Mouse (Mus musculus) embryonic facial prominence, embryonic 15.5 days (tissue): Measurements from ENCODE around the gene Prg2. TPM values are rescaled to one million over a fixed set of nuclear protein-coding genes. Genes with fewer than 3 reads are reported as not detected.

ENCODE experiments used
- ATAC-seq: fragments of 200-750 bp; cut with Nextera tagmentation; 2 replicates; pipeline ENCODE4 v1.8.0; 2017; ENCODE audit warnings: low read depth, moderate TSS enrichment; ENCODE audit not compliant: insufficient number of reproducible peaks, low FRiP score, low TSS enrichment
- H3K27ac ChIP-seq: fragments of 300-500 bp; sonication (generic); replicated peaks from 2 replicates; pipeline ENCODE4 v1.5.1; 2015; ENCODE audit warnings: mild to moderate bottlenecking, inconsistent platforms
- H3K27me3 ChIP-seq: fragments of 300-500 bp; sonication (generic); 2 replicates; pipeline ENCODE4 v1.6.1; 2015; ENCODE audit warnings: inconsistent platforms
- H3K36me3 ChIP-seq: fragments of 300-500 bp; sonication (generic); 2 replicates; pipeline ENCODE4 v1.6.1; 2015; ENCODE audit warnings: mild to moderate bottlenecking, inconsistent platforms
- H3K4me1 ChIP-seq: fragments of 300-500 bp; sonication (generic); 2 replicates; pipeline ENCODE4 v1.6.1; 2015; ENCODE audit warnings: inconsistent platforms
- H3K4me2 ChIP-seq: fragments of 300-500 bp; sonication (generic); replicated peaks from 2 replicates; pipeline ENCODE4 v1.6.1; 2015; ENCODE audit warnings: mild to moderate bottlenecking, inconsistent platforms
- H3K4me3 ChIP-seq: fragments of 300-500 bp; sonication (generic); replicated peaks from 2 replicates; pipeline ENCODE4 v1.5.1; 2015; ENCODE audit warnings: mild to moderate bottlenecking, inconsistent platforms
- H3K9ac ChIP-seq: fragments of 300-500 bp; sonication (generic); 2 replicates; pipeline ENCODE4 v1.6.1; 2015; ENCODE audit warnings: inconsistent platforms
- H3K9me3 ChIP-seq: fragments of 300-500 bp; sonication (generic); replicated peaks from 2 replicates; pipeline ENCODE4 v1.6.1; 2016; ENCODE audit warnings: inconsistent platforms
- WGBS: fragments of 180-500 bp; shearing (Covaris S2); methylation state at CpG from one replicate; pipeline ENCODE4 v1.1.7; 2015; 5-methylcytosine and 5-hydroxymethylcytosine counted together
- polyA plus RNA-seq: library from polyadenylated mRNA; unstranded; fragments of >200 nt; fragmentation: Nextera tagmentation; extraction: Ambion mirVana; gene quantifications from 2 replicates; pipeline ENCODE4 v1.2.1, GENCODE M21; 2015

The Prg2 gene
- polyA plus RNA-seq, 1 experiment from 2014 or later = not detected

DNA sequence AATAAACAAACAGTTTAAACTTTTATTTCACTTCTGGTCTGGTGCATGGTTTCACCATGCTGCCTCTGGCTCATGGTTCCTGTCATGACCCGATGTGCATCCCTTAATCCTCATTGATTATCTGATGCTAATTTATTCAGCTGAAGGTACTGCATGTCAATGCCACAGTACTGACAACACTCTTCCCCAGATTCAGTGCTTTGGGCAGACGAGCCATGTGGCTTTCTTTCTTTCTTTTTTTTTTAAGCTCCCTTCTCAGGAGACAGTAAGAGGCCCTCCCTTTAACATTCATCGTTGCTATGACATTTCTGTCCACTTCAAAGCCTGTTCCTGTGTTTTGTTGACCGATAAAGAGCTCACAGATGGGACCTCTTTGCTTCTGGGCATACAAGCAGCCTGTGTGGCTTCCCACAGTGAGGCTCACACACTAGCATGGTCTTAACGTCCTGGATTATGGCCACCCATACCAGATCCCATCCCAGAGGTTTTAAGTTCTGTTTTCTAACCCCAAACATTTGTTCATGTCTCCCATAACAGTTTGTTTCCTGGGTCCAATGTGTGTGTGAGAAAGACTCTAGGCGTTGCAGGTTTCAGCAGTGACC is 17.3 kb upstream of the Prg2 start:
- Histone ChIP-seq H3K27ac (no peak overlapping the region), H3K27me3 (no peaks in the 10 kb centered on the region), H3K9ac (no peak overlapping the region), H3K4me1 (no peaks in the 10 kb centered on the region), H3K4me3 (no peak overlapping the region), H3K4me2 (no peak overlapping the region), H3K9me3 (no peaks in the 10 kb centered on the region), H3K36me3 (peaks cover 7% of the 10 kb centered on the region; the same call in 1 of the 2 replicates)
- 33% methylated on average over 6 of the region's 6 CpGs for WGBS
- ATAC-seq = no peak

DNA sequence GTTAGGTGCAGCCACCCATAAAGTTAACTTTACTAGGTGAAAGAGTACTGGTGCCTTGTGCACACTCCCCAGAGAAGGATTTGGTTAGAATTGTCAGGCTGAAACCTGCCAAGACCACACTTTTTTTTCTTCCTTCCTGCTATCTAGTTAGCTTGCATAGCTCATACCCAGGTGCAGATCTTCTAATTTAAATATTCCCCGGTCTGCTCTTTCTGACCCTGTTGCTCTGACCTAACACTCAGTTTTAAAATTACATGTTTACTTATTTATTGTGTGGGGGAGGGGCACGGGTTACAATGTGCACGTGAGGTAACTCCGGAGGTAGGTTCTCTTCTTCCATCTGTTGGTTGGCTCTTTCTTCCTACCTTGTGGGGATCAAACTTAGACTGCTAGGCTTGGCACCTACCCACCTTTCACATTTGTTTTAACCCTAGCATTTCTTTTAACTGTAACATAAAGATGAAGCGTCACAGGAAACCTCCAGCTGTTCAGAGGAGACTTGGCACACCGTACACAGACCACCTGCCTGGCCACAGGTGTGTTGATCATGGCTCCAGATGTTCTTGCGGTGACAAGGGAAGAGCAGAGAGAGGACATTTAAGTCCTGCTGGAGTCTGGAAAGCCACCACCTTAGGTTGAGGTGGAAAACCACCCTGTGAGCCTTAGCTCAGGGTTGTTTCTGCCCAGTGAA is 16.0 kb upstream of the Prg2 start:
- Histone ChIP-seq H3K9me3 (no peaks in the 10 kb centered on the region), H3K4me2 (no peak overlapping the region), H3K9ac (no peak overlapping the region), H3K4me1 (no peaks in the 10 kb centered on the region), H3K27me3 (no peaks in the 10 kb centered on the region), H3K36me3 (no peaks in the 10 kb centered on the region), H3K4me3 (no peak overlapping the region), H3K27ac (no peak overlapping the region)
- ATAC-seq = no peak
- WGBS = 84% methylated on average over 7 of the region's 7 CpGs

DNA sequence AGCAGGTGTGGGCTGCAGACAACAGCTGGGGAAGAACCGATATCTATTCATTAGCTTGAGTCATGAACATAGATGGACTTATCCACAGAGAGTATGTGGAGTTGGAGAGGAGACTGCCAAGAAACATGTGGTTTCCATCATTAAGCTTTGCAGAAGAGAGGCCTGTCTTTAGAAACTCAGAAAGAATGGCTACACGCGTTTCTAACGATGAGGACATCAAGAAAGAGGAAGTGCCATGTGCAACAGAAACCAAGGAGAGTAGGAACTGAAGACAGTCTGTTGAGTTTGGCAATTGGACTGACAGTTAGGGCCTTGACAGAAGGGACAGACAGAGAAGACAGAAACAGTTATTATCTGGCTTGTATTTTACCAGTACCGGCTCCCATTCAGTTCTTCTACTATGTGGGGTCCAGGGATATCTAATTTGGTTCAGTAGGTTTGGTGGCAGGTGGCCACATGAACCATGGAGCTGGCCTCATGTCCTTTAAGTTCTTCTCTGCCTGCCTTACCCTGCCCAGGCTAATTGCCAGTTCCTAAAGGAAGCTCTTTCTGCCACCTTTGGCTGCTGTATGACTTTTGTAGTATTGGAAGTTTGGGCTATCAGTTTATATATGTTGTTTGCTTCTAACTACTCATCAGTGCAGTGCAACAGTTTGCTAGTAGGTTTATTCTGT is 12.8 kb upstream of the Prg2 start:
- H3K27ac ChIP-seq = no peak overlapping the region
- H3K36me3 ChIP-seq = no peaks in the 10 kb centered on the region
- WGBS = 58% methylated on average over 5 of the region's 5 CpGs
- H3K9me3 ChIP-seq = no peaks in the 10 kb centered on the region
- no peak overlapping the region for H3K4me3 ChIP-seq
- H3K9ac ChIP-seq = no peak overlapping the region
- no peak overlapping the region for H3K4me2 ChIP-seq
- ATAC-seq = no peak
- no peaks in the 10 kb centered on the region for H3K27me3 ChIP-seq
- no peaks in the 10 kb centered on the region for H3K4me1 ChIP-seq

DNA sequence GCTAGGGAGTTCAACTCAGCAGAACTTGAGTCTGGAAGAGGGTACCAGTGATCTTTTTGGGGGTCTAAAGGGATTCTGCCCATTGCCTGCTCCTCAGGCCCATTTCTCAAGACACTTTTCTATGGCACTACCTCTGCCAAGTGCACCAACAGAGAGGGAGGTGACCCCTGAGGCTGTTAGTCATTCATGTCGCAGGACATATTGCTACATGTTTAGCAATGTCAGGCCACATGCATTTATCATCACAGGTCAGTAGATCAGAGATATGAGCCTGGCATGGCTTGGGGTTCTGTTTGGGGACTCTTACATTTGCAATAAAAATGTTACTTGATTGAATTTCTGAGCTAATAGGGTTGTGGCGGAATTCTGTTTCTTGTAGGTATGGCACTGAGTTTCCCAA is 4.7 kb upstream of the Prg2 start:
- WGBS = 89% methylated on average over 2 of the region's 2 CpGs
- H3K4me1 ChIP-seq = no peaks in the 10 kb centered on the region

DNA sequence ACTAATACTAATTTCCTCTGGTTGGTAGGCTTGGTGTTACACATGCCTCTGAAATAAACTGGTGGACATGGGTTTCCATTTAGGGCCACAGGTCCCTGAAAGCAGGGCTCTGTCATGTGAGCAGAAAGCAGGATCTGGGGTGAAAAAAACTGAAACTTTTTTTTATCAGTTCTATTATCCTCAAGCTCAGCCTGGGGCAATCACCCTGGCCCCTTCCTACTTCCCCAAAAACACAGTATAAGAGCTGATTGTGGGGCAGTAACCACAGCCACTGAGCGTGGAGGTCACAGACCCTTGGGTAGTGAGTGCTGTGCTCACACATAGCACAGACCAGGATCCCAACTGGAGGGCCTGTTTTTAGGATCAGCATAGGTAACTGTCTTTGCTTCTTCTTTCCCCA is 7.7 kb downstream of the Prg2 start, which contains the start of gene Prg3:
Gene Prg3, plus strand, starts transcription at position 286 of the 400 bp plus-strand sequence.
- Histone ChIP-seq H3K4me3 (no peak within 1 kb of the TSS), H3K4me1 (no peaks in the 10 kb centered on the region), H3K36me3 (no peaks in the 10 kb centered on the region), H3K9ac (no peak within 1 kb of the TSS), H3K27ac (no peak within 1 kb of the TSS), H3K9me3 (no peaks in the 10 kb centered on the region), H3K27me3 (no peaks in the 10 kb centered on the region), H3K4me2 (no peak within 1 kb of the TSS)
- ATAC-seq = no peak
- WGBS = 75% methylated on average over 1 of the region's 1 CpGs

More for the DNA sequence above, 4.7 kb upstream of the Prg2 start:
- no peak for ATAC-seq
- no peaks in the 10 kb centered on the region for H3K36me3 ChIP-seq
- H3K9ac ChIP-seq = no peak overlapping the region
- H3K9me3 ChIP-seq = no peaks in the 10 kb centered on the region
- no peak overlapping the region for H3K27ac ChIP-seq
- H3K4me3 ChIP-seq = no peak overlapping the region
- H3K27me3 ChIP-seq = no peaks in the 10 kb centered on the region
- H3K4me2 ChIP-seq = no peak overlapping the region

DNA sequence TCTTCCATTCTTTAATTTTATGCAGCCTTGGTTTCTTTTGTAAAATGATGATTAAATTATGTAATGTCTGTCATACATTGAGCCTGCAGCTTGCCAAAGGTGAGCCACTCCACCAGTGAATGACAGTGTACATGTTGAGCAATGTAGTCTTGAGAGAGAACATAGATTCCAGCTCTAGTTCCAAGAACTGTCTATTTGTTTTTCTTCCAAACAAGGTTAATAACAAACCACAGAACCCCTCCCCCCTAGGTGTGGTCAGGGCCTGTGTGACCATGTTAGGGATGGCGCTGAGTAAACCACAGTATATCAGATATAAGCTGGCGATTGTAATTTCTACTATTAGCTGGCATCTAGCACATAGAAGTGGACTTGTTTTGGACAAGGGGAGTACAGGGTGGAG is 16.1 kb downstream of the Prg2 start:
- H3K9me3 ChIP-seq = no peaks in the 10 kb centered on the region
- 89% methylated on average over 2 of the region's 2 CpGs for WGBS
- H3K9ac ChIP-seq = no peak overlapping the region
- H3K27ac ChIP-seq = no peak overlapping the region
- H3K4me3 ChIP-seq = no peak overlapping the region
- H3K4me1 ChIP-seq = no peaks in the 10 kb centered on the region
- no peaks in the 10 kb centered on the region for H3K36me3 ChIP-seq
- no peaks in the 10 kb centered on the region for H3K27me3 ChIP-seq
- H3K4me2 ChIP-seq = no peak overlapping the region
- no peak for ATAC-seq

DNA sequence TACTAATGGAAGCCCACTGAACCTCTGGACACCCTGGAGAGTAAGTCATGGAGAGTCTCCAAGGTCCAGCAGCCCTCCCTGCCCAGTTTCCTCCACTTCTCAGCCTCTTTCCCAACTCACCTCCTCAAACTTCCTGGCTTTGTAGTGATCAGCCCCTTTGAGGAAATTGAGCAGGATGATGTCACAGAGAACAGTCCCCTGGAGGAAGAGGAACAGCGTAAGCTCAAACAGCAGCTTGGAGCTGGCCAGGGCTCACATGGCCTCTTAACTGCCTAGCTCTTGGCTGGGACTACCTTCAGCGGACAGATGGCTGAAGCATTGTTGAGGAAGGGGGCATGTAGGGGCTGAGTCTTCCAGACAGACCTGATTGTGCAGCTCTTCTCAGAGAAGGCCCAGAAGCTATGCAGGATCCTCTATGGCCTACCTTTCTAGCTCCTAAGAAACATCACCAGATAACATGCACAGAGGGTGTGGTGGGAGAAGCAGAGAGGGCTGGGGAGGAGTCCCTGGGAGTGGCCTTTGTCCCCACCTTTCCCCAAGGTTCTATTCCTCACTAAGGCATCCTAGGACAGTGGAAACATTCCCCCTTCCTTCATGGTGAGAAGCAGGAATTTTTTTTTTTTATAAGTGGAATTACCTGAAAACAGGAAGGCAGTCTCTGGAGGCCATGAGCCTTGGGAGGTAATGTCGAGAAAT is 19.4 kb downstream of the Prg2 start:
- 64% methylated on average over 3 of the region's 3 CpGs for WGBS
- Histone ChIP-seq H3K36me3 (no peaks in the 10 kb centered on the region), H3K4me2 (no peak overlapping the region), H3K4me3 (no peak overlapping the region), H3K27ac (no peak overlapping the region), H3K9ac (no peak overlapping the region), H3K9me3 (no peaks in the 10 kb centered on the region), H3K4me1 (no peaks in the 10 kb centered on the region), H3K27me3 (no peaks in the 10 kb centered on the region)
- ATAC-seq = no peak

DNA sequence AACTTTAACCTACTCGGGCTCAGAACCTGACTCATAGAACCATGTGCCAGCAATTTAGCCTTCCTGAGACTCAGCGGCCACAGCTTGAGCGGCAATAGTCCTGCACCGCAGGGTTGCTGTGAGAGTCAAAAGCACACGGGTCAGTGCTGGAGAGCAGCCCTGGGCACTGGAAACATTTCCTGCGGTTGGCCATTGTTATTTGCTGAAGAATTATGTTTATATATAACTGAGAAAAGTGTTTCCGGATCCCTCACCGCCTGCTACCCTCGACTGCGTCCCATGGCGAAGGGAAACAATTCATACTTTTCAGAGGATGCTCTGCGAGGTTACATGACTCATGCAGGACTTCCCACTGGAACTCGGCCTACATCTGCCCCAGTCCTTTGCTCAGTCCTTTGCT is 21.2 kb downstream of the Prg2 start:
- Histone ChIP-seq H3K4me3 (no peak overlapping the region), H3K9ac (no peak overlapping the region), H3K27ac (no peak overlapping the region), H3K4me1 (no peaks in the 10 kb centered on the region), H3K36me3 (no peaks in the 10 kb centered on the region), H3K27me3 (no peaks in the 10 kb centered on the region), H3K9me3 (no peaks in the 10 kb centered on the region), H3K4me2 (no peak overlapping the region)
- 76% methylated on average over 13 of the region's 13 CpGs for WGBS
- ATAC-seq = no peak

DNA sequence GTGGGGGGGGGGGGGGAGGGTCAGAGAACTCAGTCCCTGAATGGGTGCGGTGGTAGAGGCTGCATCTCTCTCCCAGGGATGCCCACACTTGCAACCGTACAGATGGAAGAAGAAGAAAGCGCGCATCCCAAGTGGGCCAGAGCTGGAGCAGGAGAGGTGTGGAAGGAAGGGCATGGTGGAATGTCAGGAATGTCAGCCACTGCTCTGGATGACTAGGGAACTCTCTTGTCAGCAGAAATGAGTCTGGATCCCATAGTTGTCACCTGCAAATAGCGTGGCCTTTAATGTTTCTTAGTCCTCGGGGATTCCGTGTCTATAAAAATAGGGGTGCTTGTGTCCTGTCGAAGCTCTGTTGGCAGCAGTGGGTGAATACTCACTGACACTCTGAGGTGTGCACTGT is 22.3 kb downstream of the Prg2 start:
- no peak overlapping the region for H3K9ac ChIP-seq
- no peak overlapping the region for H3K4me2 ChIP-seq
- no peaks in the 10 kb centered on the region for H3K9me3 ChIP-seq
- 67% methylated on average over 8 of the region's 8 CpGs for WGBS
- no peaks in the 10 kb centered on the region for H3K4me1 ChIP-seq
- H3K36me3 ChIP-seq = no peaks in the 10 kb centered on the region
- H3K27me3 ChIP-seq = no peaks in the 10 kb centered on the region
- no peak for ATAC-seq
- no peak overlapping the region for H3K27ac ChIP-seq
- H3K4me3 ChIP-seq = no peak overlapping the region

DNA sequence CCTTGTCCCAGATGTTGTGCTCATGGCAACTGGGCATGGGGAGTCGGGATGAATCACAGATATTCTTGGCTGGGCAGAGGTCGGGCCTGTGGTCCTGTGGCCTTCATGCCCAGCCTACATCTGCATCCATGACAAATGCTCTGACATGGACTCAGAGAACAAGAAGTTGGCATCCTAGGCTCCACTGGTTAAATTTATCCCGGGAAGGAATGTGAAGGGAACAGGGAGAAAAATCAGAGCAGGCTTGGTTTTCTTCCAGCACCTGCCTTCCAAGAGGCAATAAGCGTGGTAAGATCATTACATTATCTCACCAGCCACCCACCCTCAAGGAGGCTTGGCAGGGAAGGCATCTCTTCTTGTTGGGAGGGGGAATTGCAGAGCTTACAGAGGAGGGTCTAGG is 24.1 kb downstream of the Prg2 start:
- ATAC-seq = no peak
- Histone ChIP-seq H3K9me3 (no peaks in the 10 kb centered on the region), H3K4me1 (no peaks in the 10 kb centered on the region), H3K4me3 (no peak overlapping the region), H3K27me3 (no peaks in the 10 kb centered on the region), H3K27ac (no peak overlapping the region), H3K36me3 (no peaks in the 10 kb centered on the region), H3K9ac (no peak overlapping the region), H3K4me2 (no peak overlapping the region)
- WGBS = 78% methylated on average over 4 of the region's 4 CpGs

DNA sequence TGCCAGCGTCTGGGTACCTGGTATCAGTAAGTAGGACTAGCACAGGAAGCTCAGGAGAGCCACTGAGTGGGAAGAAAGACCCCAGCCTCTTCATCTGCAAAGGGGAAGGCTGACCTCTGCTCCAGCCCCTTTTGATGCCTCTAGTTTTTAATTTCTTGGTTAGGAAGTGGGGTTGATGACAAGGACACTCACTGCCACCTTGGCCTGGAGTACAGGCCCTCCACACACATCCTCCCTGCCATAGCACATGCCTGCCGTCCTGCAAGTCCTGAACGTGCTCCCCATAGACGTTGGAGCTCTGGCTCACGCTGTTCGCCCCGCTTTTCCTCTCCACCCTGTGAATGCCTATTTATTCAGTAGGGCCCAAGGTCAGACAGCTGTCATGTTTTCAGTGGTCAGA is 26.3 kb downstream of the Prg2 start:
- no peaks in the 10 kb centered on the region for H3K4me1 ChIP-seq
- H3K27ac ChIP-seq = no peak overlapping the region
- H3K9me3 ChIP-seq = no peaks in the 10 kb centered on the region
- H3K27me3 ChIP-seq = no peaks in the 10 kb centered on the region
- 80% methylated on average over 7 of the region's 7 CpGs for WGBS
- no peaks in the 10 kb centered on the region for H3K36me3 ChIP-seq
- H3K4me3 ChIP-seq = no peak overlapping the region
- H3K9ac ChIP-seq = no peak overlapping the region
- ATAC-seq = no peak
- H3K4me2 ChIP-seq = no peak overlapping the region
